Mouse (Mus musculus) G1E (cell line): ENCODE results near the gene Stk25. TPM values are rescaled to one million over a fixed set of nuclear protein-coding genes. Genes with fewer than 3 reads are reported as not detected.

ENCODE experiments used
- ATAC-seq: 2 replicates; pipeline ENCODE4 v1.8.0; 2016; ENCODE audit warnings: mild to moderate bottlenecking; ENCODE audit not compliant: insufficient number of reproducible peaks, poor library complexity, low FRiP score, severe bottlenecking; ENCODE audit errors: extremely low read depth
- DNase-seq: peaks from one replicate; pipeline ENCODE4 v3.0.0; 2012; ENCODE audit warnings: low spot score
- H3K27me3 ChIP-seq: 2 replicates; pipeline ENCODE4 v1.6.1; 2012; ENCODE audit warnings: mild to moderate bottlenecking, low read length, inconsistent platforms; ENCODE audit not compliant: insufficient read depth
- H3K36me3 ChIP-seq: replicated peaks from 2 replicates; pipeline ENCODE3; 2012; ENCODE audit warnings: mild to moderate bottlenecking, inconsistent platforms
- H3K4me1 ChIP-seq: 2 replicates; pipeline ENCODE4 v1.6.1; 2012; ENCODE audit warnings: low read depth, low read length, inconsistent platforms, mixed read lengths; ENCODE audit not compliant: insufficient read depth
- H3K4me3 ChIP-seq: 2 replicates; pipeline ENCODE4 v1.5.1; 2012; ENCODE audit warnings: low read depth, mild to moderate bottlenecking, inconsistent platforms, low read length, moderate library complexity, mixed read lengths
- H3K9me3 ChIP-seq: replicated peaks from 2 replicates; pipeline ENCODE4 v1.6.1; 2012; ENCODE audit warnings: inconsistent platforms
- CTCF ChIP-seq: IDR thresholded peaks from 2 replicates; pipeline ENCODE4 v1.5.1; 2012; ENCODE audit warnings: low read depth, low read length, inconsistent platforms, mixed read lengths
- GATA1 ChIP-seq: IDR thresholded peaks from 2 replicates; pipeline ENCODE4 v1.6.1; 2012; ENCODE audit warnings: borderline replicate concordance, low read length, inconsistent platforms, mixed read lengths
- GATA2 ChIP-seq: IDR thresholded peaks from 2 replicates; pipeline ENCODE4 v1.6.1; 2012; ENCODE audit warnings: low read depth, low read length, inconsistent platforms, borderline replicate concordance
- POLR2AphosphoS5 ChIP-seq: IDR thresholded peaks from 2 replicates; pipeline ENCODE4 v1.6.1; 2012; ENCODE audit warnings: low read depth, low read length, inconsistent platforms; ENCODE audit not compliant: insufficient replicate concordance
- TAL1 ChIP-seq: conservative IDR thresholded peaks from 2 replicates; pipeline ENCODE4 v1.6.1; 2012; ENCODE audit warnings: low read depth, low read length, inconsistent platforms, mixed read lengths
- polyA plus RNA-seq: library from polyadenylated mRNA; stranded (reverse); fragments of >175 nt; gene quantifications from 2 replicates; pipeline ENCODE4 v1.2.3, GENCODE M21; 2012
- total RNA-seq, 2 experiments: library from RNA; stranded (forward) in 1 of 2; stranded (reverse) in 1 of 2; fragments of 200-1000 nt in 1 of 2; fragments of >200 nt in 1 of 2; fragmentation: Nextera tagmentation in 1 of 2; gene quantifications; 2 replicates each; pipeline ENCODE4 v1.2.3; 2014 to 2017

Gene Stk25
- total and polyA plus RNA-seq, 3 experiments, result 23.4 to 116 (median 64.8) TPM

GRCm38 (mm10) chr1:93694966-93695365 is 36.5 kb upstream of the Stk25 start:
- Histone ChIP-seq H3K4me1 (peaks cover 2% of the 10 kb centered on the region), H3K4me3 (no peak overlapping the region), H3K36me3 (no peaks in the 10 kb centered on the region), H3K9me3 (no peaks in the 10 kb centered on the region), H3K27me3 (peaks cover 30% of the 10 kb centered on the region)
- DNase-seq (no peak), ATAC-seq (no peak)
- no peak for TF ChIP-seq GATA2

GRCm38 (mm10) chr1:93693943-93694342 is 35.5 kb upstream of the Stk25 start:
- DNase-seq, result no peak
- H3K4me3 ChIP-seq, result no peak overlapping the region
- H3K4me1 ChIP-seq, result peaks cover 2% of the 10 kb centered on the region
- no peaks in the 10 kb centered on the region for H3K36me3 ChIP-seq
- ATAC-seq, result no peak
- H3K27me3 ChIP-seq, result peaks cover 35% of the 10 kb centered on the region
- H3K9me3 ChIP-seq, result no peaks in the 10 kb centered on the region
- TF ChIP-seq GATA2 (no peak), TAL1 (no peak), CTCF (no peak), GATA1 (no peak), POLR2AphosphoS5 (no peak)

- Histone ChIP-seq H3K27me3 (peaks cover 39% of the 10 kb centered on the region), H3K36me3 (no peaks in the 10 kb centered on the region), H3K9me3 (no peaks in the 10 kb centered on the region), H3K4me1 (peaks cover 2% of the 10 kb centered on the region), H3K4me3 (no peak overlapping the region)
- no peak for TF ChIP-seq POLR2AphosphoS5
- no peak for TF ChIP-seq TAL1
- no peak for TF ChIP-seq GATA2
- no peak for TF ChIP-seq CTCF
- TF ChIP-seq GATA1, result no peak
- ATAC-seq, result no peak
- no peak for DNase-seq
These were observed 35.0 kb upstream of the Stk25 start for GRCm38 (mm10) chr1:93693502-93693901.

GRCm38 (mm10) chr1:93692773-93693172 is 34.3 kb upstream of the Stk25 start:
- TF ChIP-seq TAL1, result no peak
- no peak for TF ChIP-seq GATA1
- TF ChIP-seq GATA2, result no peak
- Histone ChIP-seq H3K4me3 (no peak overlapping the region), H3K9me3 (no peaks in the 10 kb centered on the region), H3K36me3 (no peaks in the 10 kb centered on the region), H3K27me3 (peaks cover 43% of the 10 kb centered on the region), H3K4me1 (peaks cover 2% of the 10 kb centered on the region)
- DNase-seq (no peak), ATAC-seq (no peak)

GRCm38 (mm10) chr1:93691786-93692357 is 33.4 kb upstream of the Stk25 start:
- no peak for ATAC-seq
- no peaks in the 10 kb centered on the region for H3K36me3 ChIP-seq
- no peak for DNase-seq
- peaks cover 42% of the 10 kb centered on the region for H3K27me3 ChIP-seq
- TF ChIP-seq TAL1 (no peak), CTCF (no peak), POLR2AphosphoS5 (no peak), GATA2 (no peak), GATA1 (no peak)
- no peak overlapping the region for H3K4me3 ChIP-seq
- H3K4me1 ChIP-seq, result peaks cover 2% of the 10 kb centered on the region
- H3K9me3 ChIP-seq, result no peaks in the 10 kb centered on the region

- Histone ChIP-seq H3K36me3 (no peaks in the 10 kb centered on the region), H3K4me3 (no peak overlapping the region), H3K9me3 (no peaks in the 10 kb centered on the region; the same call in 1 of the 2 replicates), H3K27me3 (peaks cover 47% of the 10 kb centered on the region), H3K4me1 (peaks cover 2% of the 10 kb centered on the region)
- DNase-seq (no peak), ATAC-seq (no peak)
- TF ChIP-seq TAL1 (no peak), POLR2AphosphoS5 (no peak), GATA1 (no peak), GATA2 (no peak), CTCF (no peak)
These were observed 32.6 kb upstream of the Stk25 start for GRCm38 (mm10) chr1:93691106-93691505.

GRCm38 (mm10) chr1:93689901-93690496 is 31.5 kb upstream of the Stk25 start:
- DNase-seq, result no peak
- ATAC-seq, result no peak
- TF ChIP-seq TAL1, result no peak
- TF ChIP-seq CTCF, result no peak
- TF ChIP-seq GATA2, result no peak
- TF ChIP-seq GATA1, result no peak
- TF ChIP-seq POLR2AphosphoS5, result no peak
- Histone ChIP-seq H3K9me3 (peaks cover 6% of the 10 kb centered on the region; the same call in 1 of the 2 replicates), H3K27me3 (peaks cover 50% of the 10 kb centered on the region), H3K4me1 (peaks cover 2% of the 10 kb centered on the region), H3K36me3 (no peaks in the 10 kb centered on the region), H3K4me3 (no peak overlapping the region)
